Mouse (Mus musculus) liver, embryonic 16.5 days (tissue): Measurements from ENCODE around the gene Vmn2r89. TPM values are rescaled to one million over a fixed set of nuclear protein-coding genes. Genes with fewer than 3 reads are reported as not detected.
"Not testable (repeated sequence)": the region's sequence is repeated elsewhere in the genome, so short reads cannot be mapped to it uniquely, and the experiment has no call there.

Source experiments
- ATAC-seq: fragments of 200-750 bp; cut with Nextera tagmentation; 2 replicates; pipeline ENCODE4 v1.8.0; 2017; ENCODE audit warnings: low read depth, mild to moderate bottlenecking, moderate number of reproducible peaks, moderate library complexity
- H3K27ac ChIP-seq: fragments of 300-500 bp; sonication (generic); 2 replicates; pipeline ENCODE4 v1.5.1; 2014; ENCODE audit warnings: mild to moderate bottlenecking, low read length
- H3K27me3 ChIP-seq: fragments of 300-500 bp; sonication (generic); 2 replicates; pipeline ENCODE4 v1.6.1; 2014; ENCODE audit warnings: low read depth, low read length, mixed read lengths; ENCODE audit not compliant: control insufficient read depth, insufficient read depth
- H3K36me3 ChIP-seq: fragments of 300-500 bp; sonication (generic); 2 replicates; pipeline ENCODE4 v1.6.1; 2014; ENCODE audit warnings: mild to moderate bottlenecking; ENCODE audit not compliant: control insufficient read depth, insufficient read depth
- H3K4me1 ChIP-seq: fragments of 300-500 bp; sonication (generic); 2 replicates; pipeline ENCODE4 v1.6.1; 2014; ENCODE audit warnings: low read depth, low read length, mixed read lengths; ENCODE audit not compliant: control insufficient read depth
- H3K4me2 ChIP-seq: fragments of 300-500 bp; sonication (generic); 2 replicates; pipeline ENCODE4 v1.6.1; 2014; ENCODE audit warnings: low read depth, low read length, mixed read lengths
- H3K4me3 ChIP-seq: fragments of 300-500 bp; sonication (generic); 2 replicates; pipeline ENCODE4 v1.5.1; 2014; ENCODE audit warnings: low read depth, mild to moderate bottlenecking, low read length
- H3K9ac ChIP-seq: fragments of 300-500 bp; sonication (generic); 2 replicates; pipeline ENCODE4 v1.6.1; 2014; ENCODE audit warnings: low read depth, low read length
- H3K9me3 ChIP-seq: fragments of 300-500 bp; sonication (generic); replicated peaks from 2 replicates; pipeline ENCODE4 v1.6.1; 2016; ENCODE audit warnings: low read length; ENCODE audit not compliant: control insufficient read depth
- WGBS: fragments of 180-500 bp; shearing (Covaris S2); extraction: QIAGEN DNeasy Blood & Tissue Kit; methylation state at CpG from one replicate; pipeline ENCODE4 v1.1.7; 2014; ENCODE audit not compliant: insufficient replicate concordance; 5-methylcytosine and 5-hydroxymethylcytosine counted together
- polyA plus RNA-seq: library from polyadenylated mRNA; unstranded; fragments of >200 nt; fragmentation: Nextera tagmentation; extraction: Ambion mirVana; gene quantifications from 2 replicates; pipeline ENCODE4 v1.2.1, GENCODE M21; 2015

Vmn2r89 gene
- not detected in 2 replicates for polyA plus RNA-seq

- not testable (repeated sequence) for H3K27ac ChIP-seq, H3K4me2 ChIP-seq, H3K9ac ChIP-seq, ATAC-seq, H3K27me3 ChIP-seq, H3K9me3 ChIP-seq, H3K36me3 ChIP-seq, H3K4me3 ChIP-seq, H3K4me1 ChIP-seq
- 59% methylated on average over 2 of the region's 2 CpGs for WGBS
Measured at GRCm38 (mm10) chr14:51451557-51451956, at the start of gene Vmn2r89. Gene Vmn2r89, plus strand, starts transcription at chr14:51451857.

GRCm38 (mm10) chr14:51410520-51410919 is 41.1 kb upstream of the Vmn2r89 start, which contains the start of gene Vmn2r88:
Gene Vmn2r88, plus strand, starts transcription at chr14:51410820.
- no peak within 1 kb of the TSS for H3K4me2 ChIP-seq
- no peaks in the 10 kb centered on the region for H3K4me1 ChIP-seq
- no peak within 1 kb of the TSS for H3K4me3 ChIP-seq
- no peaks in the 10 kb centered on the region for H3K9me3 ChIP-seq
- no peaks in the 10 kb centered on the region for H3K36me3 ChIP-seq
- H3K27ac ChIP-seq, result no peak within 1 kb of the TSS
- no peaks in the 10 kb centered on the region for H3K27me3 ChIP-seq
- no peak within 1 kb of the TSS for H3K9ac ChIP-seq
- WGBS, result 68% methylated on average over 1 of the region's 1 CpGs
- no peak for ATAC-seq

DNA sequence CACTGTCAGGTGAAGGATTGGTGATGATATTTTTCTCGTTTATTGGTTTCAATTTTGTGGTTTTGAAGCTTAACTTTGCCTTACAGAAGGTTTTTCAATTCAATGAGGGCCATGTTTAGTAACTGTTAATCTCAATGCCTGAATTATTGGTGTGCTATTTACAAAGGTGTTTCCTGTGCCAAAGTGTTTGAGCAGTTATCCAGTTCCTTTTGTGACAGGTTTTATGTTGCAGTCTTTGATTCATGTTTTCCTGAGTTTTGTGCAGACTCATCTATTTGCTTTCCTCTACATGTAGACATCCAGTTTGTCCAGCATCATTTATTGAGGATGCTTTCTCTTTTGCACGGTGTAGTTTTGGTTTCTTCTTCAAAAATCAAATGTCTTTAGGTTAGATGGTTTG is 27.8 kb upstream of the Vmn2r89 start:
- Histone ChIP-seq H3K9me3 (no peaks in the 10 kb centered on the region), H3K4me3 (no peak overlapping the region), H3K27me3 (no peaks in the 10 kb centered on the region), H3K4me1 (no peaks in the 10 kb centered on the region), H3K36me3 (no peaks in the 10 kb centered on the region), H3K27ac (no peak overlapping the region), H3K4me2 (no peak overlapping the region), H3K9ac (no peak overlapping the region)
- WGBS, result 20% methylated on average over 2 of the region's 2 CpGs
- no peak for ATAC-seq

DNA sequence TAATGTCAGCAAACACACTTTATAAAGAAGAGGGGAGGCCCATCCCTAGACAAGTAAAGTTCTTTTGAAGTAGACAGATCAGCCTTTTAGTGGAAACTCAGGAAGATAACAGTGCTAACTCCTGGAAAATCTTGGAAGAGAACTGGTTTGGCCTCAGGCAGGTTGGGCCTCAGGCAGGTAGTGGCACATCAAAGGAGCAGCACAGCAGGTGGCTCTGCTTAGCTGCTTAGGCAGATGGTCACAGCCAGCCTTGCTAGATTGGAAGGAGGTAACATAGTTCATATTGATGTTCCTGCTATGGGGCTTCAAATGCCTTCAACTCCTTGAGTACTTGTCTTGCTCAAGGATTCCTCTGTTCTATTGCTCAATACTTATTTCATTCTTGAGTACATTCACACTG is 21.5 kb upstream of the Vmn2r89 start:
- H3K4me1 ChIP-seq, H3K9me3 ChIP-seq, H3K9ac ChIP-seq, H3K4me2 ChIP-seq, H3K36me3 ChIP-seq, H3K27ac ChIP-seq, H3K4me3 ChIP-seq, H3K27me3 ChIP-seq, ATAC-seq: not testable (repeated sequence)

DNA sequence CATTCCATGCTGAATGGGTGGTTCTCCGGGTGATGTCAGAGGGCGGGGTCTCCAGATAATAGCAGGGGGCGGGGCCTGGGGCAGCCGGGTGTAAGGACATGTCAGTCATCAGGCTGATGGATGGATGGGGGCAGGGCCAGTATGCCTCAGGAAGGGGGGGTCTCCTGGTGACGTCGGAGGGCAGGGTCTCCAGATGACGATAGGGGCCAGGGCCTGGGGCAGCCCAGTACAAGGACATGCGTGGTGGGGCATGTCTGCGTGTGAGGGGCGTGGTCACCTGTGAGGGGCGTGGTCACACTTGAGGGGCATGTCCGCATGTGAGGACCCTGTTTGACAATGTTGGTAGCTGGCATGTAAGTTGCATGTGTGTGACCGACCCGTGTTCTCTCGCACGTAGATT is 17.1 kb upstream of the Vmn2r89 start:
- Histone ChIP-seq H3K36me3 (no peaks in the 10 kb centered on the region), H3K4me2 (no peak overlapping the region), H3K9me3 (peaks cover 6% of the 10 kb centered on the region), H3K4me1 (no peaks in the 10 kb centered on the region), H3K9ac (no peak overlapping the region), H3K4me3 (no peak overlapping the region), H3K27ac (no peak overlapping the region), H3K27me3 (no peaks in the 10 kb centered on the region)
- no peak for ATAC-seq
- WGBS, result 77% methylated on average over 16 of the region's 16 CpGs

GRCm38 (mm10) chr14:51435020-51435419 is 16.6 kb upstream of the Vmn2r89 start:
- Histone ChIP-seq H3K9ac (no peak overlapping the region), H3K27ac (no peak overlapping the region), H3K4me1 (no peaks in the 10 kb centered on the region), H3K9me3 (peaks cover 6% of the 10 kb centered on the region), H3K4me3 (no peak overlapping the region), H3K4me2 (no peak overlapping the region), H3K36me3 (no peaks in the 10 kb centered on the region), H3K27me3 (no peaks in the 10 kb centered on the region)
- WGBS, result 90% methylated on average over 26 of the region's 26 CpGs
- ATAC-seq, result no peak

DNA sequence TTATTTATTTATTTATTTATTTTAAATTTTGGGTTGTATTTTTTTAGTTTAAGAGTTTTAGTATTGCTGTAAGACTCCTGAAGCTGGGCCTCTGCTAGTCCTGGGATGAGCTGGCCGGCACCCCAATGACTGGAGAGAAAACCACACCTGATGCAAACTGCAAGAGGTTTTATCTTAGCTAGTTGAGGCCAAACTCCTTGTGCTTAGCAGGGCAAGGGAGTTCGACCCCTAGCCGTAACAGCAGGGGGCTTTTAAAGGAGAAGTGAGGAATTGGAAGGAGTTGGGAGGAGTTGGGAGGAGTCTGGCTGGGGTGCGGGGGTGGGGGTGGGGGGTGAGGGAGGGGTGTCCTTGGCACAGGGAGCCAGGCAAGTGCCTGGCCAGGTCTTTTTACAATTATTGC is 12.7 kb upstream of the Vmn2r89 start:
- H3K36me3 ChIP-seq, result no peaks in the 10 kb centered on the region
- H3K4me1 ChIP-seq, result no peaks in the 10 kb centered on the region
- H3K4me2 ChIP-seq, result no peak overlapping the region
- ATAC-seq, result no peak
- 63% methylated on average over 4 of the region's 4 CpGs for WGBS
- no peak overlapping the region for H3K4me3 ChIP-seq
- H3K9me3 ChIP-seq, result peaks cover 6% of the 10 kb centered on the region
- no peak overlapping the region for H3K27ac ChIP-seq
- no peak overlapping the region for H3K9ac ChIP-seq
- no peaks in the 10 kb centered on the region for H3K27me3 ChIP-seq

GRCm38 (mm10) chr14:51480278-51480677 is 28.6 kb downstream of the Vmn2r89 start:
- H3K36me3 ChIP-seq, H3K9ac ChIP-seq, H3K9me3 ChIP-seq, ATAC-seq, H3K27ac ChIP-seq, H3K4me2 ChIP-seq, H3K4me3 ChIP-seq, H3K27me3 ChIP-seq, H3K4me1 ChIP-seq: not testable (repeated sequence)
- WGBS, result 73% methylated on average over 10 of the region's 10 CpGs

DNA sequence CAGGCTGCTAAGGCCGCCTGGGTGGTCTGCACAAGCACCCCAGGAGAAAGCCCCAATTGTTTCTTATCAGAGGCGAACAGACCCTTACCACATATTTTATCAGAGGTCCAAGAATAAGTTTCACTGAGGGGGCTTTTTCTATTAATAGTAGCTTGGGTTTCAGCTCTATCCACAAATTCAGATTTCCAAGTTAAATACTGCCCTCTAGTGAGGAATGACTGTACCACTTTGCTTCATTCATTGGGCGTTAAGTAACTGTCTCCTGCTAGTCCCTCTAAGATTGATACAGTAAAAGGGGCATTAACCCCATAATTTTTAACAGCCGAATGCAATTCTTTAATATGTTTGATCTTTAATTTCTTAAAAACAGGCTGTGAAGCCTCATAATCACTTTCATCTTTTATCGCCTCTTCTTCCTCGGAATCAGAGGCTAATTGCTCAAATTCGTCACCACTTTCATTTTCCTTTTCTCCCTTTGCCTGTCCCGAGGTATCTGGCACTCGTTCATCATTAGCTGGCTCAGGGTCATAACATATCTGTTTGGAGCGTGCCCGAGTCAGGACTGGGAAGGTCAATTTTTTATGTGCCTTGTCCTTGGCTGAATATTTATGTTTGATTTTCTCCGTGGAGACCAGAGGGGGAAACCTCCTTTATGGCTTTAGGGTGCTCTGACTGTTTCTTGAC is 29.8 kb downstream of the Vmn2r89 start:
- not testable (repeated sequence) for H3K36me3 ChIP-seq, H3K27me3 ChIP-seq, H3K27ac ChIP-seq, H3K9ac ChIP-seq, H3K4me3 ChIP-seq, H3K9me3 ChIP-seq, H3K4me2 ChIP-seq, H3K4me1 ChIP-seq, ATAC-seq
- 63% methylated on average over 12 of the region's 12 CpGs for WGBS
